28 mouse cellular contexts compared by ENCODE assay signal in the genomic region with DNA sequence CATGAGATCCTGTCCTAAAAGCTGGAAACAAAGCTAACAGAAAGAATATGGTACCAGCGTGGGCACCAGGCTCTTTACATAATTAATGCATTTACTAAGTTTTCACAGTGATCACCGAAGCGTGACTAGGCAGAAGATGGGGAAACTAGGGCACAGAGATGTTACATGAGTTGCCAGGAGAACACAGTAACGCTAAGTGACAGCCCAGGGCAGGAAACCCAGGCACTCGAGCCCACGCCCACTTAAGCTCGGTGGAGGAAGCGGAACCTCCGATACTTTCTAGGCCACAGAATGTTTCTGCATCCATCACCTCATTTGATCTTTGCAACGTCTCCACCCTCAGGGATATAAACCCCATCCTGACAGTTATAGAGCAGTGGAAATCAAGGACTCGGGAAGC. TPM values are rescaled to one million over a fixed set of nuclear protein-coding genes. Genes with fewer than 3 reads are reported as not detected.
A peak's percentile ranks its signal among the peaks of the same experiment; 100 is the strongest.
DNase-seq lines count a peak whose midpoint lies in the region; ATAC-seq lines count a peak whose summit lies in the region.
"Had no signal": no experiment of that assay in that cellular context is flagged by ENCODE, and none has a peak within 500 bp of the region (broad histone marks: within the 10 kb centered on the region; RNA-seq: fewer than 3 reads in every experiment).

No protein-coding gene starts in this region.

- no peaks in the 10 kb centered on the region; the same call in 1 of the 2 replicates for H3K4me1 ChIP-seq in hindbrain, embryonic 16.5 days (ENCODE audit: control insufficient read depth, insufficient read depth, low read depth, low read length)

- H3K4me3 ChIP-seq in hindbrain, embryonic 16.5 days (ENCODE audit: low read length), result no peak overlapping the region
- H3K4me3 ChIP-seq: embryonic facial prominence, embryonic 15.5 days; forebrain, embryonic 15.5 days; hindbrain, embryonic 10.5 days; limb, embryonic 10.5 days; liver, embryonic 15.5 days; lung, embryonic 15.5 days; midbrain, embryonic 12.5 days; neural tube, embryonic 12.5 days had no signal

- ATAC-seq in common myeloid progenitor, adult 5-6 weeks (replicated peaks; ENCODE audit: low read depth, poor library complexity, severe bottlenecking), result peak; percentile 68
- ATAC-seq in megakaryocyte, adult 5-6 weeks (ENCODE audit: poor library complexity, severe bottlenecking), result peak; percentile 87
- ATAC-seq in hindbrain, embryonic 16.5 days, result no peak
- ATAC-seq: forebrain, embryonic 15.5 days had no signal

- WGBS in hindbrain, embryonic 16.5 days, result 80% methylated on average over 11 of the region's 11 CpGs

- no peak overlapping the region for H3K4me2 ChIP-seq in hindbrain, embryonic 16.5 days (ENCODE audit: low read length)
- H3K4me2 ChIP-seq: embryonic facial prominence, embryonic 15.5 days; forebrain, embryonic 15.5 days; heart, embryonic 11.5 days; liver, embryonic 15.5 days; lung, embryonic 15.5 days; midbrain, embryonic 12.5 days; neural tube, embryonic 12.5 days had no signal

- no peaks in the 10 kb centered on the region for H3K27me3 ChIP-seq in hindbrain, embryonic 16.5 days (replicated peaks; ENCODE audit: control insufficient read depth, insufficient read depth, low read length)
- H3K27me3 ChIP-seq: embryonic facial prominence, embryonic 15.5 days; forebrain, embryonic 15.5 days; lung, embryonic 15.5 days had no signal

- no peak overlapping the region for H3K27ac ChIP-seq in hindbrain, embryonic 16.5 days (ENCODE audit: low read depth, low read length)
- H3K27ac ChIP-seq: embryonic facial prominence, embryonic 15.5 days; forebrain, embryonic 15.5 days; hindbrain, embryonic 10.5 days; kidney, postnatal 0 days; limb, embryonic 10.5 days; liver, embryonic 15.5 days; lung, embryonic 15.5 days; macrophage; midbrain, embryonic 12.5 days; neural tube, embryonic 12.5 days; stomach, postnatal 0 days had no signal

- no peak overlapping the region for H3K9ac ChIP-seq in hindbrain, embryonic 16.5 days (ENCODE audit: low read depth, low read length)
- H3K9ac ChIP-seq: embryonic facial prominence, embryonic 15.5 days; forebrain, embryonic 15.5 days; liver, embryonic 15.5 days; lung, embryonic 15.5 days; midbrain, embryonic 12.5 days; neural tube, embryonic 12.5 days had no signal

- peaks cover 46% of the 10 kb centered on the region for H3K36me3 ChIP-seq in hindbrain, embryonic 16.5 days (ENCODE audit: control insufficient read depth, insufficient read depth, low read length)
- H3K36me3 ChIP-seq: liver, embryonic 15.5 days had no signal

- DNase-seq in retina, postnatal 1 day, result peak; percentile 73
- no peak for DNase-seq in retina, embryonic 14.5 days (ENCODE audit: low spot score)
- DNase-seq in CD4-positive, CD25-positive, alpha-beta regulatory T cell, adult 2 months (ENCODE audit: low read depth, low spot score), result peak; percentile 60
- DNase-seq in adrenal gland, postnatal 25 days, result no peak
- DNase-seq in urinary bladder, adult 18-20 months (ENCODE audit: low spot score in 2 of 2), result no peak
- DNase-seq: adrenal gland, postnatal 10 days; cerebellum, adult 8-10 months; embryo, embryonic 11 days; heart, adult 11 months; kidney, adult 2 months; liver; right cerebral cortex, adult 18-20 months; right cerebral cortex, postnatal 4 days had no signal

- no peaks in the 10 kb centered on the region for H3K9me3 ChIP-seq in hindbrain, embryonic 16.5 days (ENCODE audit: control insufficient read depth, low read length)
- H3K9me3 ChIP-seq: embryonic facial prominence, embryonic 15.5 days; forebrain, embryonic 15.5 days; hindbrain, embryonic 10.5 days; limb, embryonic 10.5 days; liver, embryonic 15.5 days; lung, embryonic 15.5 days; midbrain, embryonic 12.5 days; neural tube, embryonic 12.5 days had no signal

RNA-seq across cellular contexts. Expression of a gene that starts 12.1 kb away (rescaled TPM):
- total RNA-seq in common myeloid progenitor, adult 5-6 weeks (2017), result 1.2 and 2.2 TPM in 2 replicates
- 42.9 and 56.3 TPM in 2 replicates for total RNA-seq in megakaryocyte, adult 5-6 weeks (2015)
- 51.2 TPM in 2 replicates for total RNA-seq in megakaryocyte, adult 5-6 weeks (2017)
- 0.79 TPM in 1 of 2 replicates, not detected in the other for total RNA-seq in adrenal gland, postnatal 25 days (2021)
- 7.3 and 7.6 TPM in 2 replicates for polyA plus RNA-seq in hindbrain, embryonic 16.5 days (2015; fragmentation: Nextera tagmentation; extraction: Ambion mirVana)

RNA-seq across cellular contexts. Expression of a gene that starts 14.7 kb away (rescaled TPM):
- total RNA-seq in common myeloid progenitor, adult 5-6 weeks (2017), result not detected in 2 replicates
- 1.2 and 1.4 TPM in 2 replicates for total RNA-seq in megakaryocyte, adult 5-6 weeks (2015)
- 0.62 and 0.65 TPM in 2 replicates for total RNA-seq in megakaryocyte, adult 5-6 weeks (2017)
- total RNA-seq in adrenal gland, postnatal 25 days (2021), result 7.4 and 10.4 TPM in 2 replicates
- 59.6 and 69.0 TPM in 2 replicates for polyA plus RNA-seq in hindbrain, embryonic 16.5 days (2015; fragmentation: Nextera tagmentation; extraction: Ambion mirVana)

RNA-seq across cellular contexts. Expression of a gene that starts 18.4 kb away (rescaled TPM):
- total RNA-seq in common myeloid progenitor, adult 5-6 weeks (2017), result 1,577 and 1,620 TPM in 2 replicates
- 2,687 and 2,729 TPM in 2 replicates for total RNA-seq in megakaryocyte, adult 5-6 weeks (2015)
- total RNA-seq in megakaryocyte, adult 5-6 weeks (2017), result 1,233 and 1,246 TPM in 2 replicates
- total RNA-seq in adrenal gland, postnatal 25 days (2021), result 1,136 and 1,344 TPM in 2 replicates
- polyA plus RNA-seq in hindbrain, embryonic 16.5 days (2015; fragmentation: Nextera tagmentation; extraction: Ambion mirVana), result 578 and 612 TPM in 2 replicates

RNA-seq across cellular contexts. Expression of a gene that starts 21.8 kb away (rescaled TPM):
- 1.2 and 3.3 TPM in 2 replicates for total RNA-seq in common myeloid progenitor, adult 5-6 weeks (2017)
- total RNA-seq in megakaryocyte, adult 5-6 weeks (2015), result 13.7 and 15.9 TPM in 2 replicates
- total RNA-seq in megakaryocyte, adult 5-6 weeks (2017), result 6.3 and 6.7 TPM in 2 replicates
- 13.4 and 20.9 TPM in 2 replicates for total RNA-seq in adrenal gland, postnatal 25 days (2021)
- 2.1 and 2.8 TPM in 2 replicates for polyA plus RNA-seq in hindbrain, embryonic 16.5 days (2015; fragmentation: Nextera tagmentation; extraction: Ambion mirVana)
- polyA plus RNA-seq: heart, embryonic 11.5 days; limb, embryonic 10.5 days had no signal

RNA-seq across cellular contexts. Expression of a gene that starts 45.2 kb away (rescaled TPM):
- total RNA-seq in common myeloid progenitor, adult 5-6 weeks (2017), result not detected in 2 replicates
- total RNA-seq in megakaryocyte, adult 5-6 weeks (2015), result 0.09 TPM in 1 of 2 replicates, not detected in the other
- 0.04 and 0.08 TPM in 2 replicates for total RNA-seq in megakaryocyte, adult 5-6 weeks (2017)
- 1.9 and 2.2 TPM in 2 replicates for total RNA-seq in adrenal gland, postnatal 25 days (2021)
- polyA plus RNA-seq in hindbrain, embryonic 16.5 days (2015; fragmentation: Nextera tagmentation; extraction: Ambion mirVana), result 7.9 and 9.8 TPM in 2 replicates

Comparison
In these comparisons a context has a peak if more than half of its experiments do, and no peak if none do; other contexts are left out.
1. DNase-seq: peak in retina, postnatal 1 day (single experiment) and CD4-positive, CD25-positive, alpha-beta regulatory T cell, adult 2 months (single experiment); none in retina, embryonic 14.5 days (single experiment), adrenal gland, postnatal 25 days (single experiment) and urinary bladder, adult 18-20 months (0 of 2).
2. RNA of a gene that starts 12.1 kb away (total RNA-seq): 42.9 to 56.3 TPM in megakaryocyte, adult 5-6 weeks; 1.2 to 2.2 TPM in common myeloid progenitor, adult 5-6 weeks and 0.79 TPM in adrenal gland, postnatal 25 days; every median in the first group is over 10 times any median in the second.